Mouse (Mus musculus): Measurements from ENCODE around the gene Shank2.

Shank2 gene

GRCm38 (mm10) chr7:144338694-144339093 lies 337.0 kb downstream of the Shank2 start:
- DNase-seq (ENCODE audit: low spot score): no peak

- no peak for DNase-seq (ENCODE audit: low spot score)
Measured at GRCm38 (mm10) chr7:144340376-144340775, 338.6 kb downstream of the Shank2 start.

- DNase-seq (ENCODE audit: low spot score): no peak
Measured at GRCm38 (mm10) chr7:144366133-144366532, 364.4 kb downstream of the Shank2 start.

GRCm38 (mm10) chr7:144373059-144373458 lies 371.3 kb downstream of the Shank2 start:
- no peak for DNase-seq (ENCODE audit: low spot score)

- no peak for DNase-seq (ENCODE audit: low spot score)
Measured at GRCm38 (mm10) chr7:144375483-144375882, 373.8 kb downstream of the Shank2 start.

GRCm38 (mm10) chr7:144378254-144378653 lies 376.5 kb downstream of the Shank2 start:
- no peak for DNase-seq (ENCODE audit: low spot score)

GRCm38 (mm10) chr7:144379243-144379884 lies 377.6 kb downstream of the Shank2 start:
- DNase-seq (ENCODE audit: low spot score): no peak

- DNase-seq (ENCODE audit: low spot score): no peak
Measured at GRCm38 (mm10) chr7:144381588-144381987, 379.9 kb downstream of the Shank2 start.

- DNase-seq (ENCODE audit: low spot score): no peak
Measured at GRCm38 (mm10) chr7:144387537-144387936, 385.8 kb downstream of the Shank2 start.

- no peak for DNase-seq (ENCODE audit: low spot score)
Measured at GRCm38 (mm10) chr7:144389704-144390103, 388.0 kb downstream of the Shank2 start.

- DNase-seq (ENCODE audit: low spot score): no peak
Measured at GRCm38 (mm10) chr7:144390676-144391075, 388.9 kb downstream of the Shank2 start.

- no peak for DNase-seq (ENCODE audit: low spot score)
Measured at GRCm38 (mm10) chr7:144391727-144392126, 390.0 kb downstream of the Shank2 start.

GRCm38 (mm10) chr7:144402492-144402891 lies 400.8 kb downstream of the Shank2 start:
- DNase-seq (ENCODE audit: low spot score): no peak

- DNase-seq (ENCODE audit: low spot score): no peak
Measured at GRCm38 (mm10) chr7:144407675-144408074, 405.9 kb downstream of the Shank2 start.

GRCm38 (mm10) chr7:144408464-144409000 lies 406.8 kb downstream of the Shank2 start:
- no peak for DNase-seq (ENCODE audit: low spot score)

- DNase-seq (ENCODE audit: low spot score): no peak
Measured at GRCm38 (mm10) chr7:144409682-144410081, 408.0 kb downstream of the Shank2 start.

- no peak for DNase-seq (ENCODE audit: low spot score)
Measured at GRCm38 (mm10) chr7:144411967-144412906, 410.5 kb downstream of the Shank2 start.

GRCm38 (mm10) chr7:144414632-144415031 lies 412.9 kb downstream of the Shank2 start:
- DNase-seq (ENCODE audit: low spot score): no peak

- DNase-seq (ENCODE audit: low spot score): no peak
Measured at GRCm38 (mm10) chr7:144415795-144416194, 414.1 kb downstream of the Shank2 start.

- DNase-seq (ENCODE audit: low spot score): no peak
Measured at GRCm38 (mm10) chr7:144417234-144417633, 415.5 kb downstream of the Shank2 start.

- DNase-seq (ENCODE audit: low spot score): peak; percentile 65
Measured at GRCm38 (mm10) chr7:144417644-144418343, 416.1 kb downstream of the Shank2 start.

- DNase-seq (ENCODE audit: low spot score): no peak
Measured at GRCm38 (mm10) chr7:144420552-144420951, 418.8 kb downstream of the Shank2 start.
